Mouse (Mus musculus): Measurements from ENCODE around the gene Mapt. TPM values are rescaled to one million over a fixed set of nuclear protein-coding genes. Genes with fewer than 3 reads are reported as not detected.

The Mapt gene
- total RNA-seq, 4 experiments from 2014 or later: 300 to 367 (median 345) TPM

DNA sequence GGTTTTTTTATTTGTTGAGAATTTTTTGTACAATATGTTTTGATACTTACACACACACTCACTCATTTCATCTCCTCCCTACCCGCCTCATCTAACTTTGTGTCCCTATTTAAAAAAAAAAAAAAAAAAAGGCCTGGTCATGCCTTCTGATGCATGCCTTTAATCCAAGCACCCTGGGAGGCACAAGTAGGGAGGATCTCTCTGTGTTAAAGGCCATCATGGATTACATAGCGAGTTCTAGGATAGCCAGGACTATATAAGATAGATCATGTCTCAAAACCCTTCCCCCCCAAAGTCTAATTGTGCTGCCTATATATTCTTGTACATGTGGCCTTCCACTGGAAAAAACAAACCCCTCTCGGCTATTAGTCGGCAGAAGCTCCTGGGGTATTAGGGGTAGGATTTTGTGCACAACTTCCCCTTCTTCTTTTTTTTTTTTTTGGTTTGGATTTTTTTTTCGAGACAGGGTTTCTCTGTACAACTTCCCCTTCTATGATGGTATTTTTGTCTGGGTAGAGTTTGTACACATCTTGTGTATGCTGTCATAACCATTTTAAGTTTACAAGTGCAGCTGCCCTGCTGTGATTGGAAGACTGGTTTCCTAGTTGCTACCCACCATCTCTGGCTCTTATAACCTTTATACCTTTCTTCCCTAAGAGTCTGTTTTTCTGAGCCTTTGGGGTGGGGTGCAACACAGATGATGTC lies 136.4 kb downstream of the Mapt start:
- no peak for DNase-seq (ENCODE audit: low spot score in 2 of 2)

DNA sequence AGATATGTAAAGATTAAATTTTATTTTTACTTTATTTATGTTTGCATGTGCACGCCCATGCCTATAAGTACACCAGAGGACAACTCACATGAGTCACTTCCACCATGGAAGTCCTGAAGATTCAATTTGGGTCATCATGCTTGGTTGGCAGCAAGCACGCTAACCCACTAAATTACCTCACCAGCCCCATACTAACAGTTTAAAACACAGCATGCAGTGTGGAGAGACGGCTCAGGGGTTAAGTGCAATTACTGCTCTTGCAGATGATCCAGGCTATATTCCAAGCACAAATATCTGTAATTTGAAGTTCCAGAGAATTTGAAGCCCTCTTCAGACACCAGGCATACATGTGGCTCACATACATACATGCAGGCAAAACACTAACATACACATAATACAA lies 145.1 kb downstream of the Mapt start:
- DNase-seq (ENCODE audit: low spot score in 2 of 2): no peak

DNA sequence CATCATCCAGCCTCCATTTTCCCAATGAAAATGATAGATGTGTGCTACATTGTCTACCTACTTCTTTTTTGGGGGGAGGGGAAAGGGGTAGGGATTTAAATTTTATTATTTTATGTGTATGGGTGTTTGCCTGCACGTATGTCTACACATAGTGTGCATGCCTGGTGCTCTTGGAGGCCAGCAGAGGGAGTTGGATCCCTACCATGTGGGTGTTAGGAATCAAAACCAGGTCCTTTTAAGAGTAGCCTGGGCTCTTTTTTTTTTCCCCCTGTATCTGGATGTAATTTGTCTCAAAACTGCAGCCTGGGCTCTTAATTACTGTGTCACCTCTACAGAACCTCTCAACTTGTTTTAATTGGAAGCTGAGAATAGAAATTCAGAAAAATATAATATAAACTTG lies 148.4 kb downstream of the Mapt start:
- DNase-seq (ENCODE audit: low spot score in 2 of 2): no peak

Small RNA genes lying within 50 kb of the gene (microRNA-seq; reads per million reads assigned to microRNA genes)
- 0 reads per million in 2 experiments for gene Gm47310

Other genes starting within 250 kb of the Mapt start
- 10 to 100 TPM in 1 of 4 experiments, 1 to 10 TPM in 3; 7.1 to 10.0 (median 8.5) TPM for gene Crhr1, start 98.5 kb upstream of the Mapt start, total RNA-seq (2022)
- gene Sppl2c, start 45.1 kb upstream of the Mapt start, total RNA-seq (2022): not detected
- gene Kansl1, start 237.5 kb downstream of the Mapt start, total RNA-seq (2022): 10 to 100 TPM; 65.0 to 79.8 (median 71.3) TPM